10 mouse cellular contexts compared by ENCODE assay signal in genomic region chr6:145338571-145339294, GRCm38 (mm10).
DNase-seq lines count a peak whose midpoint lies in the region; ATAC-seq lines count a peak whose summit lies in the region.
"Had no signal": no experiment of that assay in that cellular context is flagged by ENCODE, and none has a peak within 500 bp of the region (broad histone marks: within the 10 kb centered on the region; RNA-seq: fewer than 3 reads in every experiment).

No protein-coding gene starts in this region.

- H3K9me3 ChIP-seq in kidney, embryonic 14.5 days (ENCODE audit: control insufficient read depth, low read length), result no peaks in the 10 kb centered on the region
- no peaks in the 10 kb centered on the region for H3K9me3 ChIP-seq in intestine, embryonic 14.5 days (ENCODE audit: control insufficient read depth, low read length)
- H3K9me3 ChIP-seq in liver, embryonic 12.5 days (replicated peaks), result no peaks in the 10 kb centered on the region
- no peaks in the 10 kb centered on the region for H3K9me3 ChIP-seq in neural tube, embryonic 14.5 days (ENCODE audit: control insufficient read depth, low read length)
- H3K9me3 ChIP-seq: heart, embryonic 12.5 days; limb, embryonic 13.5 days had no signal

- H3K27me3 ChIP-seq in kidney, embryonic 14.5 days (ENCODE audit: control insufficient read depth, insufficient read depth, low read length), result no peaks in the 10 kb centered on the region
- peaks cover 10% of the 10 kb centered on the region; the same call in 1 of the 2 replicates for H3K27me3 ChIP-seq in intestine, embryonic 14.5 days (replicated peaks; ENCODE audit: control insufficient read depth, insufficient read depth, low read length)
- peaks cover 25% of the 10 kb centered on the region for H3K27me3 ChIP-seq in liver, embryonic 12.5 days (replicated peaks)
- H3K27me3 ChIP-seq in neural tube, embryonic 14.5 days (ENCODE audit: control insufficient read depth, insufficient read depth, low read length), result no peaks in the 10 kb centered on the region

- H3K36me3 ChIP-seq in kidney, embryonic 14.5 days (ENCODE audit: control insufficient read depth, insufficient read depth, low read length), result no peaks in the 10 kb centered on the region
- H3K36me3 ChIP-seq in intestine, embryonic 14.5 days (ENCODE audit: control insufficient read depth, insufficient read depth, low read length), result no peaks in the 10 kb centered on the region
- no peaks in the 10 kb centered on the region for H3K36me3 ChIP-seq in liver, embryonic 12.5 days
- H3K36me3 ChIP-seq in neural tube, embryonic 14.5 days (ENCODE audit: control insufficient read depth, insufficient read depth, low read length), result no peaks in the 10 kb centered on the region
- H3K36me3 ChIP-seq: heart, embryonic 12.5 days; limb, embryonic 13.5 days had no signal

- no peak overlapping the region for H3K27ac ChIP-seq in kidney, embryonic 14.5 days (ENCODE audit: low read depth, low read length)
- peak overlapping the region; percentile 87; the same call in 1 of the 2 replicates for H3K27ac ChIP-seq in intestine, embryonic 14.5 days (ENCODE audit: low read depth)
- peak overlapping the region; percentile 77 for H3K27ac ChIP-seq in liver, embryonic 12.5 days
- H3K27ac ChIP-seq in neural tube, embryonic 14.5 days (ENCODE audit: low read depth, low read length), result no peak overlapping the region

- H3K4me3 ChIP-seq in kidney, embryonic 14.5 days (ENCODE audit: low read length), result no peak overlapping the region
- H3K4me3 ChIP-seq in intestine, embryonic 14.5 days (ENCODE audit: low read depth, low read length), result no peak overlapping the region
- no peak overlapping the region for H3K4me3 ChIP-seq in liver, embryonic 12.5 days
- no peak overlapping the region for H3K4me3 ChIP-seq in neural tube, embryonic 14.5 days (ENCODE audit: low read depth, low read length)

- ATAC-seq in kidney, embryonic 14.5 days (ENCODE audit: low FRiP score, low TSS enrichment), result no peak
- ATAC-seq in intestine, embryonic 14.5 days (replicated peaks; ENCODE audit: low FRiP score, low TSS enrichment, low read depth), result no peak
- no peak for ATAC-seq in liver, embryonic 12.5 days
- ATAC-seq in neural tube, embryonic 14.5 days (ENCODE audit: low read depth), result no peak

- peak; percentile 74 for DNase-seq in kidney, adult 11 months
- peak; percentile 55 for DNase-seq in intestine, embryonic 14.5 days (ENCODE audit: low spot score)
- DNase-seq in ovary, postnatal 14 days (ENCODE audit: low spot score), result no peak
- no peak for DNase-seq in cerebellum, postnatal 4 days (ENCODE audit: low spot score in 2 of 2)
- DNase-seq in left cerebral cortex, adult 8-10 months (ENCODE audit: low spot score in 2 of 2), result no peak

- H3K4me2 ChIP-seq in kidney, embryonic 14.5 days (replicated peaks; ENCODE audit: low read depth, low read length), result no peak overlapping the region
- no peak overlapping the region for H3K4me2 ChIP-seq in intestine, embryonic 14.5 days (ENCODE audit: low read length)
- H3K4me2 ChIP-seq in liver, embryonic 12.5 days, result peak overlapping the region; percentile 93
- peak overlapping the region; percentile 70; the same call in 1 of the 2 replicates for H3K4me2 ChIP-seq in neural tube, embryonic 14.5 days (ENCODE audit: low read depth, low read length)

- no peak overlapping the region for H3K9ac ChIP-seq in kidney, embryonic 14.5 days (ENCODE audit: low read depth, low read length)
- H3K9ac ChIP-seq in intestine, embryonic 14.5 days (ENCODE audit: low read length), result no peak overlapping the region
- H3K9ac ChIP-seq in liver, embryonic 12.5 days, result no peak overlapping the region
- H3K9ac ChIP-seq in neural tube, embryonic 14.5 days (replicated peaks; ENCODE audit: low read depth, low read length), result 0 out of 2 replicates have a peak overlapping the region, but pooled peaks have one; percentile 3
- H3K9ac ChIP-seq: heart, embryonic 12.5 days; limb, embryonic 13.5 days had no signal

- 40% methylated on average over 12 of the region's 12 CpGs for WGBS in kidney, embryonic 14.5 days
- 38% methylated on average over 12 of the region's 12 CpGs for WGBS in intestine, embryonic 14.5 days
- WGBS in liver, embryonic 12.5 days (ENCODE audit: insufficient replicate concordance), result 46% methylated on average over 12 of the region's 12 CpGs
- 44% methylated on average over 12 of the region's 12 CpGs for WGBS in neural tube, embryonic 14.5 days

- H3K4me1 ChIP-seq in kidney, embryonic 14.5 days (ENCODE audit: control insufficient read depth, insufficient read depth, low read length), result no peaks in the 10 kb centered on the region; the same call in 1 of the 2 replicates
- peaks cover 7% of the 10 kb centered on the region for H3K4me1 ChIP-seq in intestine, embryonic 14.5 days (replicated peaks; ENCODE audit: control insufficient read depth, insufficient read depth, low read length)
- peaks cover 35% of the 10 kb centered on the region for H3K4me1 ChIP-seq in liver, embryonic 12.5 days
- no peaks in the 10 kb centered on the region for H3K4me1 ChIP-seq in neural tube, embryonic 14.5 days (ENCODE audit: control insufficient read depth, insufficient read depth, low read length)
- H3K4me1 ChIP-seq: limb, embryonic 13.5 days had no signal

Comparison
In these comparisons a context has a peak if more than half of its experiments do, and no peak if none do; other contexts are left out.
1. DNase-seq: peak in kidney, adult 11 months (single experiment) and intestine, embryonic 14.5 days (single experiment); none in ovary, postnatal 14 days (single experiment), cerebellum, postnatal 4 days (0 of 2) and left cerebral cortex, adult 8-10 months (0 of 2).
2. H3K27ac ChIP-seq: peak in intestine, embryonic 14.5 days (single experiment) and liver, embryonic 12.5 days (single experiment); none in kidney, embryonic 14.5 days (single experiment) and neural tube, embryonic 14.5 days (single experiment).
3. H3K4me2 ChIP-seq: peak in liver, embryonic 12.5 days (single experiment) and neural tube, embryonic 14.5 days (single experiment); none in kidney, embryonic 14.5 days (single experiment) and intestine, embryonic 14.5 days (single experiment).